Mouse (Mus musculus) heart, adult 2 months (tissue): Measurements from ENCODE around the gene Igf2bp2. TPM values are rescaled to one million over a fixed set of nuclear protein-coding genes. Genes with fewer than 3 reads are reported as not detected.

Experiments
- DNase-seq, 2 experiments: peaks; one replicate each; pipeline ENCODE4 v3.0.0; 2021
- H3K27ac ChIP-seq: fragments of 200-600 bp; 2 replicates; pipeline ENCODE4 v1.8.1; 2022
- H3K27me3 ChIP-seq: fragments of 200-500 bp; 2 replicates; pipeline ENCODE4 v1.6.1; 2012; ENCODE audit warnings: mild to moderate bottlenecking, low read length, inconsistent platforms, mixed read lengths; ENCODE audit not compliant: control insufficient read depth, insufficient read depth
- H3K36me3 ChIP-seq: fragments of 200-500 bp; 2 replicates; pipeline ENCODE4 v1.6.1; 2012; ENCODE audit warnings: low read length, inconsistent platforms; ENCODE audit not compliant: control insufficient read depth, insufficient read depth
- H3K4me1 ChIP-seq: fragments of 200-500 bp; 2 replicates; pipeline ENCODE4 v1.6.1; 2011; ENCODE audit warnings: low read length; ENCODE audit not compliant: control insufficient read depth, insufficient read depth
- H3K4me3 ChIP-seq: fragments of 200-600 bp; 2 replicates; pipeline ENCODE4 v1.8.1; 2022
- H3K79me2 ChIP-seq: fragments of 200-500 bp; replicated peaks from 2 replicates; pipeline ENCODE4 v1.6.1; 2012; ENCODE audit warnings: mild to moderate bottlenecking, inconsistent platforms, low read length, moderate library complexity, mixed read lengths; ENCODE audit not compliant: control insufficient read depth, insufficient read depth
- H3K9ac ChIP-seq: fragments of 200-500 bp; 2 replicates; pipeline ENCODE4 v1.6.1; 2012; ENCODE audit warnings: low read depth, mild to moderate bottlenecking, control low read depth, inconsistent platforms, low read length, mixed read lengths
- CTCF ChIP-seq: fragments of 200-600 bp; IDR thresholded peaks from 2 replicates; pipeline ENCODE4 v1.8.1; 2022; ENCODE audit warnings: antibody characterized with exemption, mild to moderate bottlenecking, moderate library complexity
- EP300 ChIP-seq: fragments of 200-500 bp; IDR thresholded peaks from 2 replicates; pipeline ENCODE4 v1.6.1; 2011; ENCODE audit warnings: low read depth, low read length, control low read depth; ENCODE audit not compliant: insufficient read depth
- POLR2A ChIP-seq: fragments of 200-500 bp; IDR thresholded peaks from 2 replicates; pipeline ENCODE4 v1.6.1; 2011; ENCODE audit warnings: mild to moderate bottlenecking, low read depth, low read length, control low read depth; ENCODE audit not compliant: insufficient read depth
- whole genome bisulfite sequencing: fragments of 180-500 bp; shearing (Covaris S2); methylation state at CpG from one replicate; pipeline ENCODE4 v1.1.7; 2018; 5-methylcytosine and 5-hydroxymethylcytosine counted together
- intact Hi-C: fragments of 180-260 bp; cut with DNase I; formaldehyde crosslinking; loops from one replicate; pipeline ENCODE4 v1.15.1; 2025
- long read RNA-seq: library from polyadenylated mRNA; stranded (forward); transcript quantifications from one replicate; pipeline ENCODE4 v2.0.0, GENCODE M21; 2021
- polyA plus RNA-seq: library from polyadenylated mRNA; depleted of rRNA; stranded (reverse); fragments of >200 nt; gene quantifications from 2 replicates; pipeline ENCODE4 v1.2.3, GENCODE M21; 2012; rRNA removed
- total RNA-seq, 2 experiments: library from RNA; stranded (reverse); gene quantifications; 2 replicates each; pipeline ENCODE4 v1.2.3; 2021

Igf2bp2 gene
- total RNA-seq (1 to 10 TPM; 5.3 to 7.4 TPM), polyA plus RNA-seq (1.5 and 3.5 TPM in 2 replicates)
- long read RNA-seq, partial matches to known transcripts = 0 of 3 reads
- long read RNA-seq, other reads (novel, unspliced or antisense) = 1 of 3 reads

- H3K27ac ChIP-seq = peak within 1 kb of the TSS; percentile 54
- H3K27me3 ChIP-seq = peaks cover 3% of the 10 kb centered on the region
- H3K4me3 ChIP-seq = peak within 1 kb of the TSS; percentile 76
- no peaks in the 10 kb centered on the region for H3K4me1 ChIP-seq
- TF ChIP-seq POLR2A (no peak), CTCF (no peak), EP300 (no peak)
- intact Hi-C loops = loop anchor here (5.0 to 10.0 kb wide), 2 partner anchors 105 to 402 kb away; partner anchors contain the start of gene Tra2b
- peak within 1 kb of the TSS; percentile 87 for H3K9ac ChIP-seq
- no peaks in the 10 kb centered on the region for H3K36me3 ChIP-seq
- no peaks in the 10 kb centered on the region for H3K79me2 ChIP-seq
- peak; percentile 83 to 84 for DNase-seq
- WGBS = under 1% methylated on average over 109 of the region's 131 CpGs
Measured at GRCm38 (mm10) chr16:22162512-22163455, at the start of gene Igf2bp2. Gene Igf2bp2 (minus strand): TSS chr16:22163299.

GRCm38 (mm10) chr16:22203501-22203900 lies 40.4 kb upstream of the Igf2bp2 start:
- intact Hi-C loops = no loop called here
- no peak overlapping the region for H3K27ac ChIP-seq
- H3K36me3 ChIP-seq = no peaks in the 10 kb centered on the region
- TF ChIP-seq EP300 = no peak
- TF ChIP-seq POLR2A = no peak
- TF ChIP-seq CTCF = no peak
- H3K4me1 ChIP-seq = no peaks in the 10 kb centered on the region
- 91% methylated on average over 1 of the region's 1 CpGs for WGBS
- H3K79me2 ChIP-seq = no peaks in the 10 kb centered on the region
- no peaks in the 10 kb centered on the region for H3K27me3 ChIP-seq
- no peak for DNase-seq
- H3K9ac ChIP-seq = no peak overlapping the region
- H3K4me3 ChIP-seq = no peak overlapping the region

GRCm38 (mm10) chr16:22201858-22202257 lies 38.8 kb upstream of the Igf2bp2 start:
- no peak for DNase-seq
- Histone ChIP-seq H3K4me3 (no peak overlapping the region), H3K9ac (no peak overlapping the region), H3K27ac (no peak overlapping the region), H3K4me1 (no peaks in the 10 kb centered on the region), H3K27me3 (no peaks in the 10 kb centered on the region), H3K36me3 (no peaks in the 10 kb centered on the region), H3K79me2 (no peaks in the 10 kb centered on the region)
- TF ChIP-seq POLR2A = no peak
- TF ChIP-seq CTCF = no peak
- no peak for TF ChIP-seq EP300
- intact Hi-C loops = no loop called here
- 34% methylated on average over 3 of the region's 3 CpGs for WGBS

- WGBS = 78% methylated on average over 1 of the region's 1 CpGs
- Histone ChIP-seq H3K4me1 (no peaks in the 10 kb centered on the region), H3K9ac (no peak overlapping the region), H3K79me2 (no peaks in the 10 kb centered on the region), H3K27ac (no peak overlapping the region), H3K36me3 (no peaks in the 10 kb centered on the region), H3K27me3 (no peaks in the 10 kb centered on the region), H3K4me3 (no peak overlapping the region)
- DNase-seq = no peak
- no peak for TF ChIP-seq CTCF
- TF ChIP-seq POLR2A = no peak
- no peak for TF ChIP-seq EP300
- intact Hi-C loops = no loop called here
Measured at GRCm38 (mm10) chr16:22200476-22200875, 37.4 kb upstream of the Igf2bp2 start.

GRCm38 (mm10) chr16:22187366-22187765 lies 24.3 kb upstream of the Igf2bp2 start:
- 72% methylated on average over 12 of the region's 12 CpGs for WGBS
- Histone ChIP-seq H3K9ac (no peak overlapping the region), H3K4me1 (no peaks in the 10 kb centered on the region), H3K27ac (no peak overlapping the region), H3K27me3 (no peaks in the 10 kb centered on the region), H3K36me3 (no peaks in the 10 kb centered on the region), H3K4me3 (no peak overlapping the region), H3K79me2 (no peaks in the 10 kb centered on the region)
- TF ChIP-seq EP300 (no peak), POLR2A (no peak), CTCF (no peak)
- intact Hi-C loops = no loop called here
- no peak for DNase-seq

GRCm38 (mm10) chr16:22185411-22185810 lies 22.3 kb upstream of the Igf2bp2 start:
- Histone ChIP-seq H3K4me3 (no peak overlapping the region), H3K79me2 (no peaks in the 10 kb centered on the region), H3K27ac (no peak overlapping the region), H3K9ac (no peak overlapping the region), H3K36me3 (no peaks in the 10 kb centered on the region), H3K4me1 (no peaks in the 10 kb centered on the region), H3K27me3 (no peaks in the 10 kb centered on the region)
- intact Hi-C loops = no loop called here
- no peak for TF ChIP-seq EP300
- TF ChIP-seq CTCF = no peak
- TF ChIP-seq POLR2A = no peak
- 77% methylated on average over 3 of the region's 3 CpGs for WGBS
- DNase-seq = no peak
